Mouse (Mus musculus) embryonic facial prominence, embryonic 10.5 days (tissue): Measurements from ENCODE around the gene Plekhj1. TPM values are rescaled to one million over a fixed set of nuclear protein-coding genes. Genes with fewer than 3 reads are reported as not detected.
A peak's percentile ranks its signal among the peaks of the same experiment; 100 is the strongest.
"Not testable (repeated sequence)": the region's sequence is repeated elsewhere in the genome, so short reads cannot be mapped to it uniquely, and the experiment has no call there.

Experiments
- DNase-seq: peaks from one replicate; pipeline ENCODE4 v3.0.0-alpha.2; 2017; ENCODE audit warnings: low spot score
- H3K27ac ChIP-seq: fragments of 300-500 bp; sonication (generic); replicated peaks from 2 replicates; pipeline ENCODE4 v1.5.1; 2016; ENCODE audit warnings: mild to moderate bottlenecking
- H3K27me3 ChIP-seq: fragments of 300-500 bp; sonication (generic); replicated peaks from 2 replicates; pipeline ENCODE4 v1.6.1; 2016; ENCODE audit warnings: low read depth, mild to moderate bottlenecking; ENCODE audit not compliant: poor library complexity, severe bottlenecking
- H3K36me3 ChIP-seq: fragments of 300-500 bp; sonication (generic); replicated peaks from 2 replicates; pipeline ENCODE4 v1.6.1; 2016; ENCODE audit warnings: mild to moderate bottlenecking, moderate library complexity
- H3K4me1 ChIP-seq: fragments of 300-500 bp; sonication (generic); 2 replicates; pipeline ENCODE4 v1.6.1; 2016
- H3K4me3 ChIP-seq: fragments of 300-500 bp; sonication (generic); 2 replicates; pipeline ENCODE4 v1.5.1; 2016; ENCODE audit warnings: mild to moderate bottlenecking, moderate library complexity
- H3K9me3 ChIP-seq: fragments of 300-500 bp; sonication (generic); 2 replicates; pipeline ENCODE4 v1.6.1; 2016; ENCODE audit warnings: mild to moderate bottlenecking
- WGBS: fragments of 180-500 bp; shearing (Covaris S2); methylation state at CpG from one replicate; pipeline ENCODE4 v1.1.7; 2016; 5-methylcytosine and 5-hydroxymethylcytosine counted together
- polyA plus RNA-seq: library from polyadenylated mRNA; unstranded; fragments of >200 nt; fragmentation: Nextera tagmentation; extraction: Ambion mirVana; gene quantifications from 2 replicates; pipeline ENCODE4 v1.2.1, GENCODE M21; 2016

Gene Plekhj1
- polyA plus RNA-seq, 1 experiment from 2014 or later = 181 TPM

DNA sequence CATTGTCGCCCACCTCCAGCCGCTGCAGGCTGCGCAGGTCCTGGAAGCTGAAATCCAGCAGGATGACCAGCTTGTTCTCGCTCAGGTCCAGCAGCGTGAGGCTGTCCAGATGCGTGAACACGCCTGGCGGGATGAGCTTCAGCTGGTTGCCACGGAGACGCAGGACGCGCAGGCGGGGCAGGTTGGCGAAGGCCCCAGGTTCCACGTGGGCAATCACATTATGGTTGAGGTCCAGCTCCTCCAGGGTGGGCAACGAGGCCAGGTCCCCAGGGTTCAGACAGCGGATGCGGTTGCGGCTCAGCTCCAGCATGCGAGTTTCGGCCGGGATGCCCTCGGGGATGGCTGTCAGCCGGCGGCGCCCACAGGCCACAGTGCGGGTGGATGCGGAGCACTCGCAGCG is 37.2 kb upstream of the Plekhj1 start:
- H3K9me3 ChIP-seq = peaks cover 20% of the 10 kb centered on the region
- H3K36me3 ChIP-seq = 0 out of 2 replicates have a peak, but pooled peaks cover 10% of the 10 kb centered on the region
- H3K27ac ChIP-seq = no peak overlapping the region
- DNase-seq = peak; percentile 38
- peaks cover 64% of the 10 kb centered on the region for H3K4me1 ChIP-seq
- peak overlapping the region; percentile 29 for H3K4me3 ChIP-seq
- H3K27me3 ChIP-seq = peaks cover 67% of the 10 kb centered on the region
- 57% methylated on average over 30 of the region's 30 CpGs for WGBS

DNA sequence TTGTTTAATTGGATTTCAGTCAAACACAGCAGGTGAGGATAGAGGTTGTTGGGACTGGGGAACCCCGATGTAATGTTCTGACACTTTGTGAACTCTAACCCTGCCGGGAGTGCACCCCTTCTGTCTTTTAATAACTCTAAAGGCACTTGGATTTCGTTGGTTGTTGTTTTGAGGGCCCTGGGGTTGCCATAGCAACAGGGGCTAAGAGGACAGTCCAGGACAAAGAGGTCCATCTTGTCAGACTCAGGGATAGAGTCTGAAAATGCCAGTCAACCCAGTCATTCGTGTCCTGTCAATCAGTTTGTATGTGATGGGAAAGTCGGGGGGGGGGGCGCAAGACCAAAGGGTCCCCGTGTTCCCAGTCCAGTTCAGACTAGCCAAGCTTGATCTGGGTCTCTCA is 34.4 kb upstream of the Plekhj1 start:
- Histone ChIP-seq H3K36me3 (peaks cover 36% of the 10 kb centered on the region), H3K4me3 (0 out of 2 replicates have a peak overlapping the region, but pooled peaks have one; percentile 8), H3K27ac (no peak overlapping the region), H3K9me3 (peaks cover 20% of the 10 kb centered on the region), H3K27me3 (peaks cover 56% of the 10 kb centered on the region), H3K4me1 (peaks cover 83% of the 10 kb centered on the region)
- 64% methylated on average over 7 of the region's 7 CpGs for WGBS
- DNase-seq = no peak

DNA sequence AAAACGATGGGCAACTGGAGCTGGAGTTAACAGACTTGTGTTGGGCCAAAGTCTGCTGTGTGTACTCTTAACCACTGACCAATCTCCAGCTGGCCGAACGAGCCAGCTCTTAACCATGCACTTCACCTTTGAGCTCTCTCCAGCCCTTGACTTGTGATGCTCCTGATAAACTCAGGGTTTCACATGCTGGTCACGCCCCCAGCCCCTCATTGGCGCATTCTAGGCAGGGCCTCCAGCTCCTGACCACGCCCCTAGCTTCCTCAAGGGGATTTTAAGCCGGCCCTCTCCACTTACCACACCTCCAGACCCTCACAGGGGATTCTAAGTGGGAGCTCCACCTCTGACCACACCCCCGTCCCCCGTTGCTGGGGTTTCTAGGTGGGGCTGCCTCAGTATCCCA is 32.7 kb upstream of the Plekhj1 start:
- peaks cover 38% of the 10 kb centered on the region for H3K36me3 ChIP-seq
- peak overlapping the region; percentile 1; the same call in 1 of the 2 replicates for H3K4me3 ChIP-seq
- H3K9me3 ChIP-seq = peaks cover 20% of the 10 kb centered on the region
- WGBS = 4% methylated on average over 9 of the region's 9 CpGs
- peak; percentile 84 for DNase-seq
- no peak overlapping the region for H3K27ac ChIP-seq
- H3K4me1 ChIP-seq = peaks cover 74% of the 10 kb centered on the region
- peaks cover 40% of the 10 kb centered on the region for H3K27me3 ChIP-seq

DNA sequence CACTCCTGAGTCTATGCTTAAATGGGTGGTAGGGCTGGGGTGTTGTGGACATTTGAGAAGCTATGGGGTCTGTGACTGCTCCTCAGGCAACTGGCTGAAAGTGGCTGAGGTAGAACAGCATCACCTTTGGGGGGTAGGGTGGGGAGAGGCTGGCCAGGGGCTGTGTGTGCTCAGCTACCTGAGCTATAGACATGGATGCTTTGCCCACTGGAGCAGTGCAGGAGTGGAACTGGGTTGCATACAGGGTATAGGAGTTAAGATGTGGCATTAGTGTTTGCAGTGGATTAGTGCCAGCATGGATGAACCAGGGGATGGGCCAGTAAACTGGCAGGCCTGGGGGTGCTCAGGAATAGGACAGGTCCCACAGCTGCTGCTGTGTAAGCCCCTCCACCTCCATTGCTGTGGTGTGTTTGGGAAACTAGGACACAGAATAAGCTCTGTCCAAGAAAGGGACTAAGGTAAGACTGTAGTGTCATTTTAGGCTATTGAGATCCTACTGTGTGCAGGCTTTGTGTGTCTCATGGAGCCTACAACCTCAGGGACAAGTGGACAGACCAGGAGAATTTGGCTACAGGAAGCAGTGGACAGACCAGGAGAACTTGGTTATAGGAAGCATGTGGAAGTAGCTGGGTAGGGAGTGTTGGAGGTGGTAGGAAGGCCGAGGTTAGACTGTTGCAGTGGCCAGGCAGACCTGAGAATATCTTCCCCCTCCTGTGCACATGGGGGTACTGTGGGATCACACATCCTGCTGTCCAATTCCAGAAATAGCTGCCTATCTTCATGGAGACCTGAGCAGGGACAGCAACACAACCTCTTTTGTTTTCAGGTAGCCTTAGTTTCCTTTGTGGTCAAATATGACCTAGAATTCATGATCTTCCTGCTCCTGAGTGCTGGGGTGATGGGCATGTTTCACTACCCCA is 31.2 kb upstream of the Plekhj1 start:
- H3K4me3 ChIP-seq = peak overlapping the region; percentile 3; the same call in 1 of the 2 replicates

DNA sequence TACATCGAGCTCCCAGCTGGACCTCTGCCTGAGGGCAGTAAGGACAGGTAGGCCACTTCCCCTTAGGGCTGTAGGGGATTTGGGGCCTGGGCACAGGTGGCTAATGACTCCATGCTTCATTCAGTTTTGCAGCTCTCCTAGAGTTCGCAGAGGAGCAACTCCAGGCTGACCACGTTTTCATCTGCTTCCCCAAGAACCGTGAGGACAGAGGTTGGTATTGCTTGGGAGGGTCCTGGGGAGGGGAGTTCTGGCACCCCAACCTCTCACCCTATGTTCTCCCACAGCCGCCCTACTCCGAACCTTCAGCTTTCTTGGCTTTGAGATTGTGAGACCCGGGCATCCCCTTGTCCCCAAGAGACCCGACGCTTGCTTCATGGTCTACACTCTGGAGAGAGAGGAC is 30.2 kb upstream of the Plekhj1 start:
- peaks cover 15% of the 10 kb centered on the region for H3K27me3 ChIP-seq
- DNase-seq, H3K9me3 ChIP-seq, H3K27ac ChIP-seq: not testable (repeated sequence)
- WGBS = 82% methylated on average over 9 of the region's 9 CpGs
- peaks cover 60% of the 10 kb centered on the region for H3K4me1 ChIP-seq
- peaks cover 28% of the 10 kb centered on the region for H3K36me3 ChIP-seq
- H3K4me3 ChIP-seq = peak overlapping the region; percentile 92

More for the DNA sequence above, 31.2 kb upstream of the Plekhj1 start:
- Histone ChIP-seq H3K27me3 (peaks cover 25% of the 10 kb centered on the region), H3K36me3 (peaks cover 32% of the 10 kb centered on the region), H3K9me3 (peaks cover 7% of the 10 kb centered on the region), H3K4me1 (peaks cover 63% of the 10 kb centered on the region), H3K27ac (no peak overlapping the region)
- 64% methylated on average over 1 of the region's 1 CpGs for WGBS
- DNase-seq = no peak

DNA sequence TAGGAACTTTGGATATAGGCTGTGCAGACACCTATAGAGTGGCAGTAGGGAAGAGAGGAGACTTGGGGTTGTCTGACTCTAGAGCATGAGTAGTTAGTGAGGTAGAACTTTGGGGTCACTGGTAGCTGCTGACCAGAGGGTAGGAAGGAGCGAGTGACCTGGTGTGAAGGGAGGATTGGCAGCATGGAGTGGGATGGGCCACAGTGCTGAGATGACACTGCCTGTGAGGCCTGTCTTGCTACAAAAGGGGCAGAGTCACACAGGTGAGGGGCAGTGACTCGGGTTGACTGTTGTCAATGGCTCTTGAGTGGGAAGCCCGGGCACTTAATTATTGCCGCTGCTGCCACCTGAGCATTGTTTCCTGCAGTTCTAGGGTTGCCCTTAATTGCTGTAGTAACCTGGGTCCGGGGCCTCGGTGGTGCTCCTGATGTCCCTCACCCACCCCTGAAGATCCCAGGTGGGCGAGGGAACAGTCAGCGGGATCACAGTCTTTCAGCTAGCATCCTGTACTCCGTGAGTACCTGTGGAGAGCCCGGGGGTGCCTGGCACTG is 29.5 kb upstream of the Plekhj1 start:
- Histone ChIP-seq H3K27me3 (peaks cover 8% of the 10 kb centered on the region; the same call in 1 of the 2 replicates), H3K36me3 (peaks cover 28% of the 10 kb centered on the region), H3K9me3 (no peaks in the 10 kb centered on the region), H3K27ac (no peak overlapping the region), H3K4me3 (peak overlapping the region; percentile 92), H3K4me1 (peaks cover 53% of the 10 kb centered on the region)
- 87% methylated on average over 10 of the region's 10 CpGs for WGBS
- no peak for DNase-seq

DNA sequence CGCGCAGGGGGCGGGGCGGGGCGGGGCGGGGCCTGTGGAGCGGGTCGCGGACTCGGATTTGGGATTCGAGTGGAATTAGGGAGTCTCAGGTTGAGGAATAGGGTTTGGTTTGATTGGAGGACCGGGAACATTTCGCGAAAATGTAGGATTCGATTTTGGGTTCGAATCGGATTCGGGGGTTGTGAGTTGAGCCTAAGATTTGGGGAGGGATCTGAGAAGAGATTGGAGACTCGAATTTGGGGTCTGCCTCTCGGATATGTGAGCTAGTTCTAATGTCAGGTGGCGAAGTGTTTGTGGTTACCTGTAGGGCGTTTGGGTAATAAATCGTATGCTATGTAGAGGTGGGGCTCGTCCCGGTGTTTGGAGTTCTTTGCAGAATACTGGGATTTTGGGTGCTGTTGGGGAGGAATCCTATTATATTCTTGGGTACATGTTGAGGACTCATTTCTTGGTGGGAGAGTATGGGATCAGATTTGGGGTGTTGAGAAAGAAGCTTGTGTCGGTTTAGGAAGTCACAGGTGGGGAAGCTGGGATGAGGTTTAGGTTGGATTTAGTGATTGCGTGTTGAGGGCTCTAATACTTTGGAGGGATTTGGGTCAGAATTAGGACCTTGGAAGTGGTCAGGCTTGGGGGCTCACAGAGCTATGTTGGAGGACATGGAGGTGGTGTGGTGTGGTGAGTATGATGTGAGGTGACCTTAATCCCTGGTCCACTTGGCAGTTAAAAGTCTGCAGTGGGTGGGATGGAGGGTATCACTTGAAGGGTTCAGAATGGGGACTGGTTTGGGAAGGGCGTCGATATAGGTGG is 28.8 kb upstream of the Plekhj1 start:
- DNase-seq = no peak
- 0 out of 2 replicates have a peak, but pooled peaks cover 2% of the 10 kb centered on the region for H3K27me3 ChIP-seq
- peaks cover 47% of the 10 kb centered on the region for H3K4me1 ChIP-seq
- peak overlapping the region; percentile 97 for H3K27ac ChIP-seq
- no peaks in the 10 kb centered on the region for H3K9me3 ChIP-seq
- H3K4me3 ChIP-seq = peak overlapping the region; percentile 92
- H3K36me3 ChIP-seq = peaks cover 28% of the 10 kb centered on the region
- WGBS = 9% methylated on average over 29 of the region's 29 CpGs

DNA sequence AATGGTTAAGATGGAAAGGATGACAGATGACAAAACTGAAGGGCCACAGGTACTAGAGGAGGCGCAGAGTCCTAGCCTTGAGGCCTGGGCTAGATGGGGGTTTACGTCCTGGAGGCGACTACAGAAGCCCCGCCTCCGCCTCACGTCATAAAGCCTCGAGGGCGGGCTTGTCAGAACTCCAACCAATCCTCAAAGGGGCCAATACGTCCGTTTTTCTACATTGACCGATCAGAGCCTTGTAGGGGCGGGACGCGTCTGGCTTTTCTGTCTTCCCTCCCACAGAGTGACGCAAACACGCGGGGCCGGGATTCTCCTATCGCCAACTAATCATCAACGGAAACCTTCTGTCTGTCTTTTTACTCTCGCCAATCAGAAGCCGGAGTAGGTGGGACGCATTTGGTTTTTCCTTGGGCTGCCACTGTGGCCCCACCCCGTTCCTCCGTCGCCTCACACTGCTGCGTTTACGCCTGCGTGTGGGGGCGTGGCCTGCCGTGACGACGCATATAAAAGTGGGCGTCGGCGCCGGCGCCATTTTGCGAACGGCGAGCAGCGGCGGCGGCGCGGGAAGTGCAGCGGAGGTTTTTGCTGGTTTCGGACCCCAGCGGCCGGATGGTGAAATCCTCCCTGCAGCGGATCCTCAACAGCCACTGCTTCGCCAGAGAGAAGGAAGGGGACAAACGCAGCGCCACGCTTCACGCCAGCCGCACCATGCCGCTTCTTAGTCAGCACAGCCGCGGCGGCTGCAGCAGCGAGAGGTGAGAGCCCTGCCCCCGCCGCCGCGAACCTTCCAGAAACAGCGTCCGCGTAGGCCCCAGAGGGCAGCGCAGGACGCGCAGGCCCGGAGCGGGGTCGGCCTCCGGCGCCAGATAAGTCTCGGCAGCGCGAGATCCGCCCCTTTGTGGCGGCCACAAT is 28.0 kb upstream of the Plekhj1 start, which contains the start of gene Oaz1:
Gene Oaz1, plus strand, starts transcription at position 506 of the 912 bp plus-strand sequence.
- Histone ChIP-seq H3K27me3 (no peaks in the 10 kb centered on the region), H3K27ac (peak within 1 kb of the TSS; percentile 97), H3K36me3 (peaks cover 28% of the 10 kb centered on the region), H3K4me1 (peaks cover 39% of the 10 kb centered on the region), H3K9me3 (no peaks in the 10 kb centered on the region), H3K4me3 (peak within 1 kb of the TSS; percentile 92)
- under 1% methylated on average over 82 of the region's 82 CpGs for WGBS
- DNase-seq = peak; percentile 98

DNA sequence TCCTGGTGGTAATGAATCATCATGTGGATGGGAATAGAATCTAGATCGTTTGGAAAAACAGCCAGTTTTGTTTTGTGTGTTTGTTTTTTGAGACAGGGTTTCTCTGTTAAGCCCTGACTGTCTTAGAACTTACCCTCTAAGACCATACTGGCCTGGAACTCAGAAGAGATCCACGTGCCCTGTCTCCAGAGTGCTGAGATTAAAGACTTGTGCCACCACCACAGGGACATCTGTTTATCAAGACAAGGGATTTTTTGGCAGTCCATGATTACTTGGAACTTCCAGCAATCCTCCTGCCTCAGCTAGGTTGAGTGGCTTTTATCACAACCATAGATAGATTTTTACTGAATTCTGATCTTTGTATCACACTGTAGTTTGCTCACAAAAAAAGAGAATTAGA is 26.4 kb upstream of the Plekhj1 start:
- H3K27me3 ChIP-seq = no peaks in the 10 kb centered on the region
- H3K9me3 ChIP-seq = no peaks in the 10 kb centered on the region
- peaks cover 20% of the 10 kb centered on the region for H3K36me3 ChIP-seq
- DNase-seq = no peak
- no peak overlapping the region for H3K4me3 ChIP-seq
- H3K27ac ChIP-seq = no peak overlapping the region
- WGBS = 81% methylated on average over 2 of the region's 2 CpGs
- H3K4me1 ChIP-seq = peaks cover 23% of the 10 kb centered on the region

DNA sequence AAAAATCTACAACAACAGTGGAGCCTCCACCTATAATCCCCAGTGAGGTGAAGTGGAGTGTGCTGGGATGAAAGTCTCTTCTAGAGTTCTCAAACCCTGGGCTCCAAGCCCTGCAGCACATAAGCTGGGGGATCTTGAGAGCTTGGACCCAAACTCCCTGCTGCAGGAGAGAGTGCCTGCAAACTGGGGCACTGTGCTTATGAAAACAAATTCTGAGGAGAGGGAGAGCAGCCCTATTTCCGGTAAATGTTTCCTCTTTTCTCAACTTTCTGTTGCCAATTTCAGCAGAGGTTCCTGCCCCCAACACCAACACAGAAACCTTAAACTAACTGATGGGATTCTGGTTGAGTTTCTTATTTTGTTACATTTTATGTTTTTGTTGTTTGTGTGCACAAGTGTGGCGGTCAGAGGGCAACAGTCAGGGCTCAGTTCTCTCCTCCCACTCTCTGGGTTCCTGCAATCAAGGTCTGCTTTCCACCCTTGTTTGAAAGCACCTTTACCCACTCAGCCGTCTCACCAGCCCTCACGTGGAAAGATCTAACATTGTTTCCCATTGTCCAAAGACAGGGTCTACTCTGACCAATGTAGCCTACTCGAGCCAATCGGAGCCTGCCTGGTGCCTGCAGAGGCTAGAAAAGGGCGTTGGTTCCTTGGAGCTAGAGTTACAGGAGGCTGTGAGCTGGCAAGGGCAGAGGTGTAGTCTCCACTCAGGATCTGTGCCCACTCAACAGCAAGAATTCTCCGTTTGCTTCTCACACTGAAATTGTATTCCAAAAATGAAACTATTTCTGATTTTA is 25.6 kb upstream of the Plekhj1 start:
- H3K27ac ChIP-seq = no peak overlapping the region; the same call in 1 of the 2 replicates
- DNase-seq = no peak
- 67% methylated on average over 8 of the region's 8 CpGs for WGBS
- H3K4me1 ChIP-seq = peaks cover 16% of the 10 kb centered on the region
- H3K4me3 ChIP-seq = no peak overlapping the region
- H3K9me3 ChIP-seq = no peaks in the 10 kb centered on the region
- peaks cover 12% of the 10 kb centered on the region for H3K36me3 ChIP-seq
- no peaks in the 10 kb centered on the region for H3K27me3 ChIP-seq

DNA sequence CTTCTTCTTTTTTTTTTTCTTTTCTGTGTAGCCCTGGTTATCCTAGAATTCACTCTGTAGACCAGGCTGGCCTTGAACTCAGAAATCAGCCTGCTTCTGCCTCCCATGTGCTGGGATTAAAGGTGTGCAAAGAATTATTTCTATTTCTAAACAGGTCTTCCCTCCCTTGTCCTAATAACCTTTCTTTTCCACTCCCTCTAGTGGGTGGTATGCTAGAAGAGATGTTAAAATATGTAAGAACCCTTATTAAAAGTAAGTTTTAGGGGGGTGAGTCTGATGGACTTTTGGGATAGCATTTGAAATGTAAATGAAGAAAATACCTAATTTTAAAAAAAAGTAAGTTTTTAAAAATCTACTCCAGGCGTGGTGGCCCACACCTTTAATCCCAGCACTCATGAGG is 24.9 kb upstream of the Plekhj1 start:
- no peak for DNase-seq
- Histone ChIP-seq H3K27me3 (no peaks in the 10 kb centered on the region), H3K4me3 (no peak overlapping the region), H3K4me1 (peaks cover 12% of the 10 kb centered on the region), H3K27ac (no peak overlapping the region), H3K9me3 (no peaks in the 10 kb centered on the region), H3K36me3 (peaks cover 7% of the 10 kb centered on the region)
- WGBS = 85% methylated on average over 1 of the region's 1 CpGs
